Mouse (Mus musculus) CH12.LX (cell line): ENCODE measurements around the gene Adam8. TPM values are rescaled to one million over a fixed set of nuclear protein-coding genes. Genes with fewer than 3 reads are reported as not detected.

Experiments
- DNase-seq: peaks from one replicate; pipeline ENCODE4 v3.0.0-alpha.2; 2013; ENCODE audit errors: extremely low read depth
- H3K27ac ChIP-seq: 2 replicates; pipeline ENCODE4 v1.5.1; 2012; ENCODE audit warnings: low read depth, mild to moderate bottlenecking, control low read depth, moderate library complexity; ENCODE audit not compliant: insufficient read depth
- H3K27me3 ChIP-seq: replicated peaks from 2 replicates; pipeline ENCODE3; 2012; ENCODE audit warnings: inconsistent platforms
- H3K36me3 ChIP-seq, 2 experiments: replicated peaks in 1 of 2; 2 replicates each; pipeline versions ENCODE3 to v1.6.1; 2012; ENCODE audit warnings: inconsistent platforms in 1 of 2, low read length in 1 of 2, mild to moderate bottlenecking in 1 of 2, mixed read lengths in 1 of 2, moderate library complexity in 1 of 2; ENCODE audit not compliant: control insufficient read depth in 1 of 2, insufficient read depth in 1 of 2
- H3K4me1 ChIP-seq, 2 experiments: 2 replicates each; pipeline ENCODE4 v1.6.1; 2012; ENCODE audit warnings: inconsistent platforms in 1 of 2, moderate library complexity in 1 of 2; ENCODE audit not compliant: insufficient read depth in 2 of 2, control insufficient read depth in 1 of 2
- H3K4me2 ChIP-seq: 2 replicates; pipeline ENCODE4 v1.6.1; 2012; ENCODE audit warnings: low read depth, mild to moderate bottlenecking, control low read depth; ENCODE audit not compliant: poor library complexity, insufficient read depth, severe bottlenecking
- H3K4me3 ChIP-seq, 3 experiments: fragments of 150-350 bp in 1 of 3; sonication (generic) in 1 of 3; replicated peaks in 1 of 3; 2 replicates each; pipeline versions ENCODE3 to v1.5.1; 2011 to 2012; ENCODE audit warnings: low read depth in 2 of 3, low read length in 2 of 3, mild to moderate bottlenecking in 2 of 3, moderate library complexity in 2 of 3, control low read depth in 1 of 3, improper control_type of control experiment in 1 of 3, inconsistent platforms in 1 of 3, mixed read lengths in 1 of 3; ENCODE audit not compliant: poor library complexity in 1 of 3
- H3K79me2 ChIP-seq: replicated peaks from 2 replicates; pipeline ENCODE4 v1.6.1; 2012; ENCODE audit warnings: mild to moderate bottlenecking, moderate library complexity; ENCODE audit not compliant: control insufficient read depth, poor library complexity, insufficient read depth, severe bottlenecking; ENCODE audit errors: extremely low read depth
- H3K9ac ChIP-seq: 2 replicates; pipeline ENCODE4 v1.6.1; 2012; ENCODE audit warnings: low read depth, mild to moderate bottlenecking, control low read depth, moderate library complexity; ENCODE audit not compliant: insufficient read depth
- H3K9me3 ChIP-seq: replicated peaks from 2 replicates; pipeline ENCODE3; 2012; ENCODE audit warnings: low read length, inconsistent platforms, mixed read lengths
- BHLHE40 ChIP-seq: IDR thresholded peaks from 2 replicates; pipeline ENCODE4 v1.6.1; 2011; ENCODE audit warnings: mild to moderate bottlenecking, low read depth, low read length, improper control_type of control experiment
- CHD1 ChIP-seq: IDR thresholded peaks from 2 replicates; pipeline ENCODE4 v1.6.1; 2012; ENCODE audit warnings: low read depth, low read length, improper control_type of control experiment, inconsistent platforms
- CHD2 ChIP-seq: IDR thresholded peaks from 2 replicates; pipeline ENCODE4 v1.6.1; 2011; ENCODE audit warnings: low read length, improper control_type of control experiment
- CTCF ChIP-seq, 2 experiments: IDR thresholded peaks in 1 of 2; conservative IDR thresholded peaks in 1 of 2; 2 replicates each; pipeline ENCODE4 v1.5.1; 2011 to 2012; ENCODE audit warnings: low read depth in 2 of 2, low read length in 2 of 2, improper control_type of control experiment in 1 of 2, inconsistent platforms in 1 of 2, mild to moderate bottlenecking in 1 of 2, moderate library complexity in 1 of 2
- E2F4 ChIP-seq: IDR thresholded peaks from 2 replicates; pipeline ENCODE4 v1.6.1; 2011; ENCODE audit warnings: low read depth, low read length, improper control_type of control experiment; ENCODE audit not compliant: insufficient replicate concordance
- ELF1 ChIP-seq: IDR thresholded peaks from 2 replicates; pipeline ENCODE4 v1.6.1; 2014; ENCODE audit warnings: low read depth, mild to moderate bottlenecking, inconsistent platforms, low read length, improper control_type of control experiment
- EP300 ChIP-seq: IDR thresholded peaks from 2 replicates; pipeline ENCODE4 v1.6.1; 2011; ENCODE audit warnings: low read length, improper control_type of control experiment
- ETS1 ChIP-seq: conservative IDR thresholded peaks from 2 replicates; pipeline ENCODE4 v1.6.1; 2012; ENCODE audit warnings: low read depth, mild to moderate bottlenecking, inconsistent platforms, low read length, improper control_type of control experiment, moderate library complexity
- GABPA ChIP-seq: IDR thresholded peaks from 2 replicates; pipeline ENCODE4 v1.6.1; 2012; ENCODE audit warnings: low read depth, low read length, improper control_type of control experiment, inconsistent platforms; ENCODE audit not compliant: insufficient replicate concordance
- HCFC1 ChIP-seq: IDR thresholded peaks from 2 replicates; pipeline ENCODE4 v1.6.1; 2012; ENCODE audit warnings: low read depth, mild to moderate bottlenecking, inconsistent platforms, low read length, improper control_type of control experiment
- IRF4 ChIP-seq: IDR thresholded peaks from 2 replicates; pipeline ENCODE4 v1.6.1; 2014; ENCODE audit warnings: low read depth, mild to moderate bottlenecking, inconsistent platforms, low read length, improper control_type of control experiment
- JUN ChIP-seq: IDR thresholded peaks from 2 replicates; pipeline ENCODE4 v1.6.1; 2011; ENCODE audit warnings: low read depth, mild to moderate bottlenecking, low read length, improper control_type of control experiment, moderate library complexity; ENCODE audit not compliant: insufficient read depth
- JUND ChIP-seq: conservative IDR thresholded peaks from 2 replicates; pipeline ENCODE4 v1.6.1; 2011; ENCODE audit warnings: low read depth, low read length, improper control_type of control experiment
- KAT2A ChIP-seq: IDR thresholded peaks from 2 replicates; pipeline ENCODE4 v1.6.1; 2012; ENCODE audit warnings: low read length, improper control_type of control experiment, inconsistent platforms; ENCODE audit not compliant: insufficient replicate concordance
- MAFK ChIP-seq: IDR thresholded peaks from 2 replicates; pipeline ENCODE4 v1.6.1; 2011; ENCODE audit warnings: low read length, improper control_type of control experiment; ENCODE audit not compliant: insufficient replicate concordance
- MAX ChIP-seq: IDR thresholded peaks from 2 replicates; pipeline ENCODE4 v1.6.1; 2011; ENCODE audit warnings: low read length, improper control_type of control experiment
- MAZ ChIP-seq: IDR thresholded peaks from 2 replicates; pipeline ENCODE4 v1.6.1; 2012; ENCODE audit warnings: low read depth, mild to moderate bottlenecking, inconsistent platforms, low read length, improper control_type of control experiment, moderate library complexity
- MEF2A ChIP-seq: IDR thresholded peaks from 2 replicates; pipeline ENCODE4 v1.6.1; 2014; ENCODE audit warnings: low read depth, mild to moderate bottlenecking, inconsistent platforms, low read length, improper control_type of control experiment, borderline replicate concordance
- MXI1 ChIP-seq: IDR thresholded peaks from 2 replicates; pipeline ENCODE4 v1.6.1; 2011; ENCODE audit warnings: mild to moderate bottlenecking, low read depth, low read length, improper control_type of control experiment
- MYC ChIP-seq: IDR thresholded peaks from 2 replicates; pipeline ENCODE4 v1.6.1; 2011; ENCODE audit warnings: low read depth, mild to moderate bottlenecking, improper control_type of control experiment, low read length
- NELFE ChIP-seq: IDR thresholded peaks from 2 replicates; pipeline ENCODE4 v1.6.1; 2011; ENCODE audit warnings: low read depth, low read length, improper control_type of control experiment
- NRF1 ChIP-seq: IDR thresholded peaks from 2 replicates; pipeline ENCODE4 v1.6.1; 2014; ENCODE audit warnings: low read depth, mild to moderate bottlenecking, inconsistent platforms, low read length, improper control_type of control experiment, moderate library complexity
- PAX5 ChIP-seq: IDR thresholded peaks from 2 replicates; pipeline ENCODE4 v1.6.1; 2012; ENCODE audit warnings: low read length, inconsistent platforms, mixed read lengths
- POLR2A ChIP-seq: IDR thresholded peaks from 2 replicates; pipeline ENCODE4 v1.6.1; 2011; ENCODE audit warnings: low read depth, mild to moderate bottlenecking, improper control_type of control experiment, low read length
- POLR2AphosphoS2 ChIP-seq: IDR thresholded peaks from 2 replicates; pipeline ENCODE4 v1.6.1; 2011; ENCODE audit warnings: low read depth, low read length, improper control_type of control experiment
- RAD21 ChIP-seq: IDR thresholded peaks from 2 replicates; pipeline ENCODE4 v1.6.1; 2011; ENCODE audit warnings: low read depth, mild to moderate bottlenecking, low read length, improper control_type of control experiment, moderate library complexity
- RCOR1 ChIP-seq: conservative IDR thresholded peaks from 2 replicates; pipeline ENCODE4 v1.6.1; 2012; ENCODE audit warnings: low read depth, mild to moderate bottlenecking, inconsistent platforms, low read length, improper control_type of control experiment
- SIN3A ChIP-seq: IDR thresholded peaks from 2 replicates; pipeline ENCODE4 v1.6.1; 2012; ENCODE audit warnings: low read length, improper control_type of control experiment, inconsistent platforms
- SMC3 ChIP-seq: IDR thresholded peaks from 2 replicates; pipeline ENCODE4 v1.6.1; 2011; ENCODE audit warnings: low read depth, low read length, improper control_type of control experiment
- TBP ChIP-seq: conservative IDR thresholded peaks from 2 replicates; pipeline ENCODE4 v1.6.1; 2011; ENCODE audit warnings: low read depth, low read length, improper control_type of control experiment
- TCF12 ChIP-seq: IDR thresholded peaks from 2 replicates; pipeline ENCODE4 v1.6.1; 2014; ENCODE audit warnings: low read depth, mild to moderate bottlenecking, inconsistent platforms, low read length, improper control_type of control experiment
- UBTF ChIP-seq: IDR thresholded peaks from 2 replicates; pipeline ENCODE4 v1.6.1; 2012; ENCODE audit warnings: low read depth, mild to moderate bottlenecking, inconsistent platforms, low read length, improper control_type of control experiment, moderate library complexity
- USF1 ChIP-seq: IDR thresholded peaks from 2 replicates; pipeline ENCODE4 v1.6.1; 2014; ENCODE audit warnings: low read depth, mild to moderate bottlenecking, inconsistent platforms, low read length, improper control_type of control experiment
- USF2 ChIP-seq: conservative IDR thresholded peaks from 2 replicates; pipeline ENCODE4 v1.6.1; 2011; ENCODE audit warnings: low read depth, low read length, improper control_type of control experiment
- ZC3H11A ChIP-seq: IDR thresholded peaks from 2 replicates; pipeline ENCODE4 v1.6.1; 2012; ENCODE audit warnings: low read depth, mild to moderate bottlenecking, inconsistent platforms, low read length, improper control_type of control experiment
- ZKSCAN1 ChIP-seq: IDR thresholded peaks from 2 replicates; pipeline ENCODE4 v1.6.1; 2012; ENCODE audit warnings: low read depth, inconsistent platforms, low read length, improper control_type of control experiment, borderline replicate concordance
- ZMIZ1 ChIP-seq: IDR thresholded peaks from 2 replicates; pipeline ENCODE4 v1.6.1; 2012; ENCODE audit warnings: low read depth, mild to moderate bottlenecking, inconsistent platforms, low read length, improper control_type of control experiment
- ZNF384 ChIP-seq: IDR thresholded peaks from 2 replicates; pipeline ENCODE4 v1.6.1; 2012; ENCODE audit warnings: low read depth, low read length, improper control_type of control experiment, inconsistent platforms
- dilution Hi-C: fragments of 300-500 bp; cut with MboI; formaldehyde crosslinking; loops from 2 replicates; pipeline ENCODE4 v1.14.3; 2020; ENCODE audit warnings: low sequenced_read_pairs; ENCODE audit not compliant: extremely low pct_unique_long_range_greater_than_20kb, extremely low pct_ligation_motif_present
- in situ Hi-C: fragments of 300-500 bp; cut with MboI; formaldehyde crosslinking; loops from 3 replicates; pipeline ENCODE4 v1.14.3; 2019; ENCODE audit warnings: low sequenced_read_pairs, low pct_ligation_motif_present, low pct_unique_long_range_greater_than_20kb, mixed read lengths
- polyA plus RNA-seq: library from polyadenylated mRNA; unstranded; fragments of >175 nt; gene quantifications from 2 replicates; pipeline ENCODE4 v1.2.1, GENCODE M21; 2012; ENCODE audit warnings: low read depth; ENCODE audit not compliant: insufficient read length
- total RNA-seq, 2 experiments: library from RNA; depleted of rRNA; stranded (reverse); fragments of 300-350 nt in 1 of 2; fragments of >200 nt in 1 of 2; gene quantifications; 2 replicates each; pipeline ENCODE4 v1.2.3; 2012 to 2014

The Adam8 gene
- 61.4 and 63.7 TPM in 2 replicates for total RNA-seq (2012; rRNA removed)
- total RNA-seq (2014; rRNA removed) = 46.5 and 51.0 TPM in 2 replicates
- polyA plus RNA-seq = 43.7 and 46.3 TPM in 2 replicates

GRCm38 (mm10) chr7:139992406-139992805, at the start of gene Adam8:
Gene Adam8 (minus strand): TSS chr7:139992562.
- Histone ChIP-seq H3K27me3 (no peaks in the 10 kb centered on the region), H3K36me3 (peaks cover 44 to 60% of the 10 kb centered on the region in 2 experiments), H3K4me2 (peak within 1 kb of the TSS; percentile 69), H3K79me2 (peaks cover 26% of the 10 kb centered on the region), H3K27ac (peak within 1 kb of the TSS; percentile 71), H3K4me1 (peaks cover 25 to 63% of the 10 kb centered on the region in 2 experiments), H3K9me3 (no peaks in the 10 kb centered on the region), H3K4me3 (peak within 1 kb of the TSS; percentile 68 to 79 (median 68)), H3K9ac (peak within 1 kb of the TSS; percentile 72)
- peak; percentile 92 for DNase-seq
- TF ChIP-seq BHLHE40 (no peak), SIN3A (peak; percentile 53; the same call in 1 of the 2 replicates), MXI1 (0 out of 2 replicates have a peak, but pooled peaks have one; percentile 14), HCFC1 (no peak), USF2 (no peak), MAFK (no peak), MEF2A (no peak), TCF12 (peak; percentile 80), ZKSCAN1 (no peak), RCOR1 (no peak), TBP (peak; percentile 92), IRF4 (0 out of 2 replicates have a peak, but pooled peaks have one; percentile 12), UBTF (no peak), POLR2A (peak; percentile 88), E2F4 (no peak), NELFE (peak; percentile 72), JUND (no peak), USF1 (no peak), MAZ (0 out of 2 replicates have a peak, but pooled peaks have one; percentile 53), ZNF384 (no peak), NRF1 (no peak), RAD21 (no peak), ETS1 (no peak), GABPA (no peak), ZMIZ1 (no peak), PAX5 (no peak), CHD2 (no peak), ZC3H11A (no peak), POLR2AphosphoS2 (peak; percentile 85; the same call in 1 of the 2 replicates), EP300 (no peak), SMC3 (no peak), JUN (no peak), ELF1 (no peak), CHD1 (no peak), MYC (no peak), KAT2A (no peak), MAX (no peak), CTCF (conservative IDR thresholded peaks at IDR 0.05 in 1 of 2, IDR thresholded peaks at IDR 0.05 in 1 of 2; ENCODE audit: low read depth in 2 of 2, low read length in 2 of 2) (no peak)
- dilution Hi-C loops = no loop called here
- in situ Hi-C loops = loop anchor here (5.0 to 10.0 kb wide), 2 partner anchors 80 to 142 kb away; partner anchors contain the start of gene Mtg1
